Mouse (Mus musculus): ENCODE measurements around the gene Tnfaip8l3. TPM values are rescaled to one million over a fixed set of nuclear protein-coding genes. Genes with fewer than 3 reads are reported as not detected.

The Tnfaip8l3 gene
- 0.08 and 0.13 TPM in 2 replicates for polyA plus RNA-seq (2012; rRNA removed)

DNA sequence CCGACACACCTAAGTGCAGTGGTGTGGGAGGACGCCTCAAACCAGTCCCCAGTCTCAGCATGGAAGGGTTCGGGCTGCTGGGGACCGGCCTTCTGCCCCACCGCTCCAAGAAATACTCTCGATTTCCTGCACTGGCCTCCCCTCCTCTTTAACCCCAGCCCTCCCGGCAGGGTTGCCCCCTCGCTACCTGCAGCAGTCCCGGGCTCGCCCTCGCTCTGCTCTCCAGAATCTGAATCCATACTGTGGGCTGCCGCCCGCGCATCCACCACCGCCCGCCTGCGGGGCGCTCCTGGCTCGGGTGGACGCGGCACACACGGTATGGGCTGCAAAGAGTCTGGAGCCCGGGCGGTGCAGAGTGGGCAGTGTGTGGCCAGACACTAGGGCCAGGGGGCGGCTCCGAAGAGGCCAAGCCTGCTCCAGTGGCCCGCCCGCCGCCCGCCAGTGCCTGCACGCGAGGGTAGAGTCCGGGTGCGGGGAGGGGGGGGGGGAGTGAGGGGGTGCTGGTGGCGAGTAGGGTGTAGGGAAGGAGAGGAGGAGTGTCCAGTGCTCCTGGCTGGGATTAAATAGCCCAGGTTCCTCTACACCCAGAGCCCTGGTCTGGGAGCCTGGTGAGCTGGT, at the start of gene Tnfaip8l3:
Tnfaip8l3 (minus strand) TSS at position 357 of the 618 bp plus-strand sequence.
- 3% methylated on average over 32 of the region's 35 CpGs for WGBS
- DNase-seq, result no peak
- H3K27ac ChIP-seq (ENCODE audit: control insufficient read depth, insufficient read depth, low read length), result no peak within 1 kb of the TSS

DNA sequence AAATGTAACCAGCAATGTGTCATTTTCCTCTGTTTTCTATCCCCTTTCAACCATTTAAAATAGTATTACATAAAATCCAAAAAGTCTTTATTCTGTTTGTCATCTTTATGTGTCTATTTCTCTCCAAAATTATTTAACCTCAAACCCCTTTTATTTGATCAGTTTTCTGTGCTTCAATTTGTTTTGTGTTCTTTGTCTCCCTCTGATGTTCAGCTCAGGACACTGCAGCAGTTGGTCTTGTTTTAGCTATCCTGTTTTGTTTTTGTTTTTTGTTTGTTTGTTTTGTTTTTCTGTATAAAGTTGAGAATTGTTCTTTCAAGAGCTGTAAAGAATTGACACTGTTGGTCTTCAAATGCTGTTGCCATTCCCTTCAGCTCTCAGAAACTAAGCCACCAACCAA, 44.5 kb upstream of the Tnfaip8l3 start:
- TF ChIP-seq POLR2A (IDR thresholded peaks at IDR 0.05; ENCODE audit: control insufficient read depth, extremely low read depth, insufficient read depth, low read length, poor library complexity), result no peak
- TF ChIP-seq CTCF (IDR thresholded peaks at IDR 0.05; ENCODE audit: borderline replicate concordance, control insufficient read depth, extremely low read depth, insufficient read depth, low read length, poor library complexity), result no peak
- H3K4me3 ChIP-seq (ENCODE audit: control insufficient read depth, insufficient read depth, low read length), result no peak overlapping the region
- DNase-seq, result no peak
- H3K36me3 ChIP-seq (ENCODE audit: control insufficient read depth, insufficient read depth, low read length), result no peaks in the 10 kb centered on the region
- no peaks in the 10 kb centered on the region for H3K27me3 ChIP-seq (ENCODE audit: control insufficient read depth, insufficient read depth, low read length)
- no peak overlapping the region for H3K27ac ChIP-seq (ENCODE audit: control insufficient read depth, insufficient read depth, low read length)
- no peaks in the 10 kb centered on the region for H3K4me1 ChIP-seq (replicated peaks; ENCODE audit: control insufficient read depth, insufficient read depth, low read length)

More for the DNA sequence above, at the start of gene Tnfaip8l3:
- Histone ChIP-seq H3K36me3 (ENCODE audit: control insufficient read depth, insufficient read depth, low read length) (no peaks in the 10 kb centered on the region), H3K4me3 (ENCODE audit: control insufficient read depth, insufficient read depth, low read length) (no peak within 1 kb of the TSS; the same call in 1 of the 2 replicates), H3K27me3 (ENCODE audit: control insufficient read depth, insufficient read depth, low read length) (no peaks in the 10 kb centered on the region; the same call in 1 of the 2 replicates), H3K4me1 (replicated peaks; ENCODE audit: control insufficient read depth, insufficient read depth, low read length) (no peaks in the 10 kb centered on the region)
- no peak for TF ChIP-seq CTCF (IDR thresholded peaks at IDR 0.05; ENCODE audit: borderline replicate concordance, control insufficient read depth, extremely low read depth, insufficient read depth, low read length, poor library complexity)
- no peak for TF ChIP-seq POLR2A (IDR thresholded peaks at IDR 0.05; ENCODE audit: control insufficient read depth, extremely low read depth, insufficient read depth, low read length, poor library complexity)

DNA sequence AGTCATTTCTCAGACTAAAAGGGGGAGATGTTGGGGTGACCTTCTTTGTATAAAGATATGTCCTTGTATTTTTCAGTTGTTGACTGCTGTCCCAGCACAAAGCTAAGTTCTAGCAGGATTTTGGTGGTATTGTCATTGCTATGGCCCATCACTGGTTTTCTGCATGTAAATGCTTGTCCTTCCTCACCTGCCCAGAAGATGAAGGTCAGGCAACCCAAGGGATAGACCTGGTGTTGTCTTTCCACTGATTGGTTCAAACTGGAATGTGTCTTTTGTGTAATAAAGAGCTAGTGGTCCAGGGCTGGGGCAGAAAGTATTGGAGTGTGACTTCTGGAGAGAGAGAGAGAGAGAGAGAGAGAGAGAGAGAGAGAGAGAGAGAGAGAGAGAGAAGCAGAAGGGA, 30.4 kb upstream of the Tnfaip8l3 start:
- no peak for DNase-seq
- no peak overlapping the region for H3K4me3 ChIP-seq (ENCODE audit: control insufficient read depth, insufficient read depth, low read length)
- no peaks in the 10 kb centered on the region for H3K36me3 ChIP-seq (ENCODE audit: control insufficient read depth, insufficient read depth, low read length)
- TF ChIP-seq CTCF (IDR thresholded peaks at IDR 0.05; ENCODE audit: borderline replicate concordance, control insufficient read depth, extremely low read depth, insufficient read depth, low read length, poor library complexity) (no peak), POLR2A (IDR thresholded peaks at IDR 0.05; ENCODE audit: control insufficient read depth, extremely low read depth, insufficient read depth, low read length, poor library complexity) (no peak)
- H3K4me1 ChIP-seq (replicated peaks; ENCODE audit: control insufficient read depth, insufficient read depth, low read length), result no peaks in the 10 kb centered on the region
- no peaks in the 10 kb centered on the region for H3K27me3 ChIP-seq (ENCODE audit: control insufficient read depth, insufficient read depth, low read length)
- H3K27ac ChIP-seq (ENCODE audit: control insufficient read depth, insufficient read depth, low read length), result no peak overlapping the region

DNA sequence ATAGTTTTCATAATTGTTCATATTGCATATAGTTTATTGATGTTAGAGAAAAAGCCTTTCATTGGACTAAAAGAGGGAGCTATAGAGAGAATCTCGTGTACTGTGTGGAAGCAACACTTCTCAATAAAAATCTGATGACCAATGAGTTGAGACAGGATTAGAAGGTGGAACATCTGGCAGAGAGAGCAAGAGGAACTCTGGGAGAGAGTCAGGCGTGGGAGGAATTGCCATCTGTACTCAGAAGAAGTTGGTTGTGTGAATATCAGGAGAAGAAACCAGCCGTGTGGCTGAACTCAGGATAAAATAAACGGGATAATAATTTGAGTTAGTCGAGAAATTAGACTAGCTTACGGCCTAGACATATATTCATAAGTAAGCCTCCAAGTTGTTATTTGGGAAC, 28.9 kb upstream of the Tnfaip8l3 start:
- Histone ChIP-seq H3K27me3 (ENCODE audit: control insufficient read depth, insufficient read depth, low read length) (no peaks in the 10 kb centered on the region), H3K27ac (ENCODE audit: control insufficient read depth, insufficient read depth, low read length) (no peak overlapping the region), H3K4me1 (replicated peaks; ENCODE audit: control insufficient read depth, insufficient read depth, low read length) (no peaks in the 10 kb centered on the region), H3K36me3 (ENCODE audit: control insufficient read depth, insufficient read depth, low read length) (no peaks in the 10 kb centered on the region), H3K4me3 (ENCODE audit: control insufficient read depth, insufficient read depth, low read length) (no peak overlapping the region)
- DNase-seq, result no peak
- no peak for TF ChIP-seq POLR2A (IDR thresholded peaks at IDR 0.05; ENCODE audit: control insufficient read depth, extremely low read depth, insufficient read depth, low read length, poor library complexity)
- no peak for TF ChIP-seq CTCF (IDR thresholded peaks at IDR 0.05; ENCODE audit: borderline replicate concordance, control insufficient read depth, extremely low read depth, insufficient read depth, low read length, poor library complexity)
- WGBS, result 89% methylated on average over 6 of the region's 6 CpGs

DNA sequence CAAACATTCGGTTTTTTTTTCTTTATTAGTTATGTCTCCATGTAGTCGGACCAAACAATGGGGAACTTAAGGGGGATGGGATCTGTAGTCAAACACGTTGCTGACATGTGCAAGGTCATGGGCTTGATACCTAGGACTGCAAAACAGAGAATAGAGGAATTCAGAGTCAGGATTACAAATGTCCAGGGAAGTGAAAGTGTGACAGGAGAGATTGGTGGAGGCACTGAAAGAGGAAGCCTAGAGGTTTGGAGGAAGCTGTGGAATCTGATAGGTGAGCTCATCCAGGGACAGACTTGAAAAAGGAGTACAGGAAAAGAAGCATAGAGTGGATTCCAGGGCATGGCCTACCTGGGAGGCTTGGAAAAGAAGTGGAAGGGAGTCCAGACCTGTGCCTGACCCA, 16.1 kb upstream of the Tnfaip8l3 start:
- no peak overlapping the region for H3K27ac ChIP-seq (ENCODE audit: control insufficient read depth, insufficient read depth, low read length)
- no peaks in the 10 kb centered on the region for H3K4me1 ChIP-seq (replicated peaks; ENCODE audit: control insufficient read depth, insufficient read depth, low read length)
- no peaks in the 10 kb centered on the region for H3K27me3 ChIP-seq (ENCODE audit: control insufficient read depth, insufficient read depth, low read length)
- 66% methylated on average over 3 of the region's 3 CpGs for WGBS
- no peaks in the 10 kb centered on the region for H3K36me3 ChIP-seq (ENCODE audit: control insufficient read depth, insufficient read depth, low read length)
- TF ChIP-seq CTCF (IDR thresholded peaks at IDR 0.05; ENCODE audit: borderline replicate concordance, control insufficient read depth, extremely low read depth, insufficient read depth, low read length, poor library complexity) (no peak), POLR2A (IDR thresholded peaks at IDR 0.05; ENCODE audit: control insufficient read depth, extremely low read depth, insufficient read depth, low read length, poor library complexity) (no peak)
- H3K4me3 ChIP-seq (ENCODE audit: control insufficient read depth, insufficient read depth, low read length), result no peak overlapping the region
- no peak for DNase-seq

DNA sequence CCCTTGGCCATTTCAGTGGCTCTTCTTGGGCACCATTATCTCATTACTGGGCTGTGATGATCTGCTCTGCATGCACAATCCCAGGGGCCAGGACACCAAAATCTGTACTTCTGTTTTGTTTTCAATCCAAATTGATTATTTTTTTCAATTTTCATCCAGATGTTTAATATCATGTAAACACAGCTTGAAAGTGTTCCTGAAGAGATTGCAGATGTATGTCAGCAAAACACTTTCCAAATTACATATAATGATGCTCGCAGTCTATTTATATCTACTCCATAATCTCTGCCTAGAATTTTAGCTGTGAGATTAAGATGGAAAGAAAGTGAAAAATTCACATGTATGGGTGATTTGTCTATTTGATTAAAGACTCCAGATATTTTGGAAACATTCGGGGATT, 9.6 kb upstream of the Tnfaip8l3 start:
- 87% methylated on average over 2 of the region's 2 CpGs for WGBS
- DNase-seq, result no peak
- Histone ChIP-seq H3K27ac (ENCODE audit: control insufficient read depth, insufficient read depth, low read length) (no peak overlapping the region), H3K27me3 (ENCODE audit: control insufficient read depth, insufficient read depth, low read length) (no peaks in the 10 kb centered on the region), H3K36me3 (ENCODE audit: control insufficient read depth, insufficient read depth, low read length) (no peaks in the 10 kb centered on the region), H3K4me1 (replicated peaks; ENCODE audit: control insufficient read depth, insufficient read depth, low read length) (no peaks in the 10 kb centered on the region), H3K4me3 (ENCODE audit: control insufficient read depth, insufficient read depth, low read length) (no peak overlapping the region)
- no peak for TF ChIP-seq CTCF (IDR thresholded peaks at IDR 0.05; ENCODE audit: borderline replicate concordance, control insufficient read depth, extremely low read depth, insufficient read depth, low read length, poor library complexity)
- no peak for TF ChIP-seq POLR2A (IDR thresholded peaks at IDR 0.05; ENCODE audit: control insufficient read depth, extremely low read depth, insufficient read depth, low read length, poor library complexity)

DNA sequence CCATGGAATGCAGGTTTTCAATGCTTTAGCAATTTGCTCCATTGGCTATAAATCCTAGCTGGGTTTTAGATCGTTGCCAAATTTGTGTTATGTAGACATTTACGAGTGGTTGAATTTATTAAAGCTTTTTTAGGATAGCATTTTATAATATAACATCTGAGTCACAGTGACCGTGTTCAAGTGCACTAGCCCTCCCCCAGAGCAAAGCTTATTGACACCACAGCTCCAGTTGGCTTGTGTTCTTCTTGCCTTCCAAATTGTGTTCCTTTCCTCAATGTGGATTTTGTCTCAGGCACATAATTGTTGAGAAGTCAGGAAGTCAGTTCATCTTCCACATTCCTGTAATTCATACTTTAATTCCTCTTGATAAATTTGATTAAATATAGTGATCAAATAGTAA, 6.7 kb upstream of the Tnfaip8l3 start:
- no peaks in the 10 kb centered on the region for H3K27me3 ChIP-seq (ENCODE audit: control insufficient read depth, insufficient read depth, low read length)
- no peaks in the 10 kb centered on the region for H3K36me3 ChIP-seq (ENCODE audit: control insufficient read depth, insufficient read depth, low read length)
- no peak overlapping the region for H3K4me3 ChIP-seq (ENCODE audit: control insufficient read depth, insufficient read depth, low read length)
- no peak overlapping the region for H3K27ac ChIP-seq (ENCODE audit: control insufficient read depth, insufficient read depth, low read length)
- TF ChIP-seq CTCF (IDR thresholded peaks at IDR 0.05; ENCODE audit: borderline replicate concordance, control insufficient read depth, extremely low read depth, insufficient read depth, low read length, poor library complexity) (no peak), POLR2A (IDR thresholded peaks at IDR 0.05; ENCODE audit: control insufficient read depth, extremely low read depth, insufficient read depth, low read length, poor library complexity) (no peak)
- DNase-seq, result no peak
- H3K4me1 ChIP-seq (replicated peaks; ENCODE audit: control insufficient read depth, insufficient read depth, low read length), result no peaks in the 10 kb centered on the region
- WGBS, result 91% methylated on average over 3 of the region's 3 CpGs

All from thymus, adult 2 months (tissue).